Mouse (Mus musculus) thymus, adult 18-20 months (tissue): ENCODE results near the gene Gzmk.

Source experiments
- DNase-seq, 2 experiments: peaks; one replicate each; pipeline ENCODE4 v3.0.0; 2022; ENCODE audit warnings: mixed read lengths in 2 of 2

Gzmk gene

DNA sequence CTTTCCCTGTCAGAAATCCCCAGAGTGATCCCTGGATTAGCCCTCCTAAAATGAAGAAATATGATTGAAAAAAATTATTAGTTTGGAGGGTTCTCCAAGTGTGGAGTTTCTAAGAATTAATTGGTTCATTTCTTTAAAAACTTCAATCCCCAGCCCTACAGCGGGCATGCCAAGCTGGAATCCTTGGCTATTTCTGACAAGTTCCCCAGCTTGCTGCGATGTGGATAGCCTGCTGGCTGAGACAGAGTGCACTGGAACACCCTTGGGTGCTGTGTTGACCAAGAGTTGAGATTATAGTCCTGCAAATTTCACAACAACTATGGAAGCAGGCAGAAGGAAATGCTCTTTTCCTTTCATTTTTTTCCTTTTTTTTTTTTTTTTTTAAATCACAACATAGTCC lies 24.1 kb downstream of the Gzmk start:
- no peak for DNase-seq

DNA sequence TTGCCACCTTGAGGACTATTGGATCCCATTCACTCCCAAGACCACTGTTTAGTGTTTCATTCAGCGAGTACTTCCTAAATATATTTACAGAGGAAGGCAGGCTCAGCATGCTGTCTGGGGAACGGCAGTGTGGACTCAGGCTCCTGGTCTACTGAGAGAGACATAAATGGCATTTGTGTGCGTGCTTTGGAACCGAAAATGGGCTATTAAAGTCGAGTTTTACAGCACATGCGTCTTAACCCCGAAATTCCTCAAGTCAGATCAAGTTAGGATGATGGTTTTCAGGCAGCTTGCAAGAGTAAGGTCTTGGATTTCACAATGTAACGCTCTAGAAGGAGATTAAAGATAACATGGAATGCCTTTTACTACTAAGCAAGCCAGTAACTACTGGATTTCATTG lies 25.0 kb downstream of the Gzmk start:
- DNase-seq, result no peak

DNA sequence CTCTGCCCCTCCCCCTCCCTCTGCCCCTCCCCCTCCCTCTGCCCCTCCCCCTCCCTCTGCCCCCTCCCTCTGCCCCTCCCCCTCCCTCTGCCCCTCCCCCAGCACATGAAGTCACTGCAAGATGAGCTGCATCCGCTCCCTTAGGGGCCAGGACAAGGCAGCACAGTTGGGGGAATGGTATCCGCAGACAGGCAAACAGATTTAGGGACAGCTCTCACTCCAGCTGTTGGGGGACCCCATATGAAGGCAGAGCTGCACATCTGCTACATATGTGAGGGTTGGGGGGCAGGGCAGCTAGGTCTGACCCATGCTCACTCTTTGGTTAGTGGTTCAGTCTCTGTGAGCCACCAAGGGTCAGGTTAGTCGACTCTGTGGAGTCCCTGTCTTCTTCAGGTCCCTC lies 26.4 kb downstream of the Gzmk start:
- DNase-seq, result no peak

DNA sequence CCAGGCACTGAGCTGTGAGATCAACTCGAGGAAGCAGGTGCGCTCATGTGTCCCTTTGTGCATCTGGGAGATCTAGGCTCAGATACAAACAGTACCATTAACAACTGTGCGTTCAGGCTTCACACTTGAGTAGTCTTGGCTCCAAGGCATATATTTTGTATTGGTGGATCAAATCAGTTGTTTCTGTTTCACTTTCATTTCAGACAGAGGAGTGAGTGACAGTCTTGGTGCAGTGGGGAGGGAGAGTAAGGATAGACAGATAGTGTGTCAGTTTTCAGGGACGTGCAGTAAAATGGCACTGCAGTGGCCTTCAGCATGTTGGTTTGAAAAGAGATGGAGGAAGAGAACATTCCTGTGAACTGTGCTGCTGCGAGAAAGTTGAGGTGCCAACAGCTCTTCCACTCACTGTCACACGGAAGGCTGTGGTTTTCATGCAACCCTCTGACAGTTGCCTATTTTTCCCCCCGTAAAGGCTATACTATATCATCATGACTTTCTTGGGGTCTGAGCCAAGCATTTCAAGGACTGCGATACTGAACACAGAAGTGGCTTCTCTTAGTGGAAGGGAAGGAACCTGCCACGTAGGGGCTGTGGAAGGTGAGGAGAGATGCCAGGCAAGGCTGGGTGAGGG lies 27.7 kb downstream of the Gzmk start:
- DNase-seq, result no peak

DNA sequence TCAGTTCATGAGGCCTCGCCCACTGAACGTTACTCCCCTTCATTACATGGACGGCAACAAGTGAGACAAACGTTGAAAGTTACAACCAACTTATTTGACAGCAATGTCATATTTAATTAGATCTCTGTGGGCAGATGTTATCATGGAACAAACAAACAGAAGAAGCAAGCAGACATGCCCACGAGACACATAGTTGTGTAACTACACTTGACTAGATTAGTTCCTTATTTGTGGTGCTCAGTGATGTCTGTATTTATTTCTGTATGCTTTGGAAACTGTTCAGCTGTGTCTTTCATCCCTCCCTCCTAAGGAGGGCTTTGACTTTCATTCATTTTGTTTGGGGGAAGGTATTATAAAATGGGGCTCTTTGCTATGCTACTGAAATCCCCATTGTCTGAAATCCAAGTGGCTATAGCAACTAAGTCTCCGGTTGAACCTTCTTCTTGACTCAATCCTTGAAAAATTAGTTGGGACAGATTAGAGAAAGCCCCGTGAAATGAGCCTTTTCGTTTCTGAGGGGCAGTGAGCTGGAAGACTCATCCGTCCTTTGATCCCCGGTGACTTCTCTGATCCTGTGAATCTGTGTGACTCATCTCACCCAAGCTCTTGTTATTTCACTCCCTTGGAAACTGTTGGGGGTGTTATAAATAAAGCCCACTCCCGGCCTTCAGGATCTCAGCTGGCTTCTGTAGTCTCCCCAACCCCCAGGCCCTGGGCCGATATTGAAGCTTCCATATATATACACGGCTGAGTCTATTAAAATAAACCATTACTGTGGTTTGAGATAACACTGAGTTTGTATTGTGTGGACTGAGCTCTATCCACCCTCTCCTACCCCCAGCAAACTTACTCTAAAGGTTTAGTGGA lies 28.7 kb downstream of the Gzmk start:
- no peak for DNase-seq

DNA sequence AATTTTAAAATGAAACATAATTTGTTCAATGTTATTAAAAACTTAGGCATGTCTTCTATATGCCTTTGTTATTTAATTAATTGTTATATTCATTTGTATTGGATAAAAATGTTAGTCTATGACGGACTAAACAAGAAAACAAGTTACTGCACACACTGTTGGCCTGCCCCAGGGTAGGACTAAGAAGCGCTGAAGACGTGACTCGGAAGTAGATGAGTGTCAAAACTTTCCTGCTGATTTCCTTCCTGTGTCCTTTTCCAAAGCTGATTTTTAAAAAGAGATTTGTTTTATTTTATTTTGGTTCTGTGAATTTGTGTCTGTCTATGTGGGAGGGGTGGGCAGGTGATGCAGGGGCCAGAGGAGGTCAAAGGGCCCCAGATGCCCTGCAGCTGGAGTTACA lies 42.0 kb downstream of the Gzmk start:
- no peak for DNase-seq

DNA sequence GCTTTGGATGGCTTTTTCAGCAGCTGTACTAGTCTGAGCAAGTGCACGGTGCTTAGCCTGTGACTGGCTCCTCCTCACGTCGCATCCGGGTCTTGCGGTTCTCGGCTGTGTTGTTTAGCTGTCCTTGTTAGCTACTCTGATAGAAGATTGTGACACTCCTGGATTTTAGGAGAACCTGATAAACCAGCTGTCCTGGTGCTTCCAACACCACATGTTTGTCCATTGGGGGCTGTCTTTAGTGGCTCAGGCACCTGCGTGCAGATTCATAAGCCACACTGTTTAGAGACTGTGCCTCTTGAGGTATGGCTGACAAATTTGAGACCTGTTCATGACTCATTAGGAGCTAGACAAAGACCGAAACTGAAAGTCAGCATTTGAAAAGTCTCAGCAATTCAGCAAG lies 42.4 kb downstream of the Gzmk start:
- no peak for DNase-seq

DNA sequence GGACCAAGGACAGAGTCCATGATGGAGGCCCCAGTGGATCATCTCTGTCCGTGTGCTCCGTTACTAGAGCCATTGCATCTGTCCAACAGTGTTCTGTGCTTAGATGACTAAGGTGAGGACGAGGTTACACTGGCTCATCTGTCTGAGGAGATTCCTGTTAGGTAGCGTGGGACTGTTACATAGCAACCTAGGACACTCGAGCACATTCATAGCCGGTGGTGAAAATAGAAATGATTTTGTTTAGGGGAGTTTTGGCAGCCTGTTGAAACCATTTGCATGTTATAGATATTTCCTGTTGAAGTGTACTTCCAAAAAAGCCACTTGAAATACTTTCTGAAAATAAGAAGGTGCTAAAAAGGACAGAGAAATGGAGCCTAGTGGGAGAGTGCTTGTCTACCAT lies 51.5 kb downstream of the Gzmk start:
- DNase-seq, result no peak

DNA sequence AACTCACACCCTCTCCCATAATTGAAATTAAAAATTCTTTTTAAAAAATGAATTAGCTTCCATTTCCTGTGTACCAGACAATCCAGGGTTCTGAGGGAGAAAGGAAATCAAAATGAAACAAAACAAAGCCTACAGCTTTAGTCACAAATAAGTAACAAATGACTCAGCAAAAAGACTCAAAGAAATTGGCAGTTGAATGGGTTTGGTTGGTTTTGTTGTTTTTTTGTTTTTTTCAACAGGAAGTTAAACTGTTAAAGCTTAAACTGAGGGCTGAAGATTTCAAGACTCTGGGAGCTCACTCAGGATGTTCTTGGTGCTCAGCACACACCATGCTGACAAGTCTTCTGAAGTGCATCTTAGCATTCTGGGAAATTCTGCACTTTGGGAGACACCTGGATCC lies 55.5 kb downstream of the Gzmk start:
- DNase-seq, result no peak

DNA sequence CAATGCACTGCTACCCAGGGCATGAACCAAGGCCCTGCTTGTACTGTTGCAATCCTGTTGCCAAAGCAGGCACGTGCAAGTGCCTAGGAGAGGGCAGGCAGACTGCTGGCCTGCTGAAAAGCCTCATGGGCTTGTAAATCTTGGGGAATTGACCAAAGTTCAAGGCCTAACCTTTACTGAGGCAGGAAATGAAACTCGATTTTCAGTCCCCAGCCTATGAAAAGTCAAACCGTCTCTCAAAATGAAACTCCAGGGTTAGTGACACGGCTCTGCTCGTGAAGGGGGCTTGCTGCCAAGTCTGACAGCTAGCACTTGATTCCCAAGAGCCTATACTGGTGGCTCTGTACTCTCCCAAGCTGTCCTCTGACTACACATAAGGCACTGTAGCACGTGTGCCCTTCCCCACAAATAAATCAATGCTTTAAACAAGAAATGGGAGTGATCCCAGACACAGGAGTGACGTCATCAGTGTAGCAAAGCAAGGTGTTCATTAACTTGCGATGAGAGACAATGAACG lies 57.6 kb downstream of the Gzmk start:
- no peak for DNase-seq

DNA sequence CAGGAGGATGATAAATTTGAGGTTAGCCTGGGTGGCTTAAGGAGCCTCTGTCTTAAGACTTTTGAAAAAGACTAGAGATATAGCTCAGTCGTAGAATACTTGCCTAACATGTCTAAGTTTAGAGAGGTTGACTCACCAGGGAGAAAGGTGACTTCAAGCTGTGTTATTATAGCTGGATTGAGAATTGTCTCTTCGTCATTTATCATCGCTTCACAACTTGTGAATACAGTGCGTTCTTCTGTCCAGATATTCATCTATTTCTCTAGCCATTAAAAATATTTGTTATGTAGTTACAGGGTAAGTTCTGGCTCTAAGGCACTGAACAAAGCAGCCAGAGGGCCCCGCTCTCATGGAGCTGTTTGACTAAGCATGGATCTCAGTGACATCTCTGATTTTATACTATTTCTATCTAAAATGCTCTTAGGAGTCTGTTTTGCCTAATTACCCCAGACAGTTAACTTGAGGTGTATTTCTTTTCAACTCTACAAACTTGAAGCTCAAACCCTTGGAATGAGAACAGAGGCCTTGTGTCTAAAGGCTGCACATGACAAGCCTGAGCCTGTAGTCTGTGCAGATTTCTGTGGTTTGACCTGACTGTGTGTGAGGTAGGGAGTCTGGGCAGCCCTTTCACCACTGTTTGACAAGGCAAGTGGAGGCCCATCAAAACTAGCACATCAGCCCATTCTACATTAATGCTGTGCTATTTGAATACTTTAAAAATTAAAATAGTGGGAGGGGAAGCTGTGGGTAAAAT lies 61.3 kb downstream of the Gzmk start:
- no peak for DNase-seq

DNA sequence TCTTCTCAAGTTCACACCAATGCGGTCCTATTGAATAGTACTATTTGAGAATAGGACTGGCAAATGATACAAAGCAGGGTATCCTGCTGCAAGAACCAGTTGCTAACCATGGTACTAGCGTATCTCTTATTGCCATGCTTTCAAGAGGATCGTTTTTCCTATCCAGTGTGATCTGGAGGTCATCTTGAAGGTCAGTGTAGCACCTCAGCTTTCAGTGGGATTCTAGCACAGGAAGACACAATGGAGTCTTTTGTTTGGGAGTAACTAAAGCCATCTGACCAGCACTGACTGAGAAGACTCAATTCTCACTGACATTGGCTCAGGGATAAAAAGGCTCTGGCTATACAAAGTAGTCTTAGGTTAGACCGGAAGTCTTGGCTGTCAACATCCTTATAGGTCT lies 74.2 kb downstream of the Gzmk start:
- no peak for DNase-seq

DNA sequence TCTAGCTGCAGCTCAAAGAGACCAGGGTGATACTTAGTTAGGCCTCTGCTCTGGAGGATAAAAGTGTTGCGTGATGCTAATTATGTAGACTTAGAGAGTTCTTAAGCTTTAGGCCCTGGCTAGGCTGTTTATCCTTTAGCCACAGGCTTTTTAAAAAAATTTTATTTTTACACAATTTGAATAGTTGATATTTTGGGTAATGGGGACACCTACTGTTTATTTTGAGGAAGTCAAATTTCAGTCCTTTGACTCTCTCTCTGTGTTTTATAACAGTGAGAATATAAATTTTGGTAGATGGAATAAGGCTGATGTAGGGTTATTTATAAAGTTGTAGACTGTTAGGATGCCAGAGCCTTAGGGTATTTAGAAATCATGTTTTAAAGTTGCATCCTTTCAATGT lies 86.1 kb downstream of the Gzmk start:
- no peak for DNase-seq

DNA sequence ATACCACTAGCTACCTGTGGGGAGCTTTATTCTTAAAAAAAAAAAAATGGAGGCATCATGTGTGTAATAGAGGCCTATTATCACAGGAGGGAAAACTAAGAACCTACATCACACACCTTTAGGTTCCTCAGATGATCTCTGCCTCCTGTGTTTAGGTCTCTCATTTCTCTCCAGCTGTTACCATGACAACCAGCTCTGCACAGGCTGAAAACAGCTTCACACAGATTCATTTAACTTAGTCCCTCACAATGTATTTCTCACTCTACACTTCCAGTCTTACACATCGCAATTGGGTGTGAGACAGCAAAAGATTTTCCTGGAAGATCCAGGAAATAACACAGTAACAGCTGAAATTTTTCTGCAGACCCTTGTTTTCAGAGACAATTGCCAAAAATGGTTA lies 95.7 kb downstream of the Gzmk start:
- no peak for DNase-seq
